Mouse (Mus musculus) cerebellum, adult 2 months (tissue): ENCODE data around the gene Dcst1. TPM values are rescaled to one million over a fixed set of nuclear protein-coding genes. Genes with fewer than 3 reads are reported as not detected.

Experiments
- DNase-seq, 2 experiments: peaks; one replicate each; pipeline ENCODE4 v3.0.0; 2021
- H3K27ac ChIP-seq: fragments of 200-500 bp; 2 replicates; pipeline ENCODE4 v1.5.1; 2012; ENCODE audit warnings: low read length, control low read depth, inconsistent platforms; ENCODE audit not compliant: insufficient read depth
- H3K27me3 ChIP-seq: fragments of 200-500 bp; 2 replicates; pipeline ENCODE4 v1.6.1; 2012; ENCODE audit warnings: inconsistent platforms, mild to moderate bottlenecking, low read length, moderate library complexity; ENCODE audit not compliant: control insufficient read depth, insufficient read depth
- H3K4me1 ChIP-seq: fragments of 200-500 bp; 2 replicates; pipeline ENCODE4 v1.6.1; 2011; ENCODE audit warnings: low read length; ENCODE audit not compliant: control insufficient read depth, insufficient read depth
- H3K4me3 ChIP-seq: fragments of 200-500 bp; replicated peaks from 2 replicates; pipeline ENCODE3; 2011; ENCODE audit warnings: mild to moderate bottlenecking, low read depth, low read length, control low read depth; ENCODE audit not compliant: insufficient read depth
- CTCF ChIP-seq: fragments of 200-500 bp; IDR thresholded peaks from 2 replicates; pipeline ENCODE4 v1.5.1; 2011; ENCODE audit warnings: low read depth, mild to moderate bottlenecking, control low read depth, low read length, moderate library complexity, borderline replicate concordance; ENCODE audit not compliant: insufficient read depth
- POLR2A ChIP-seq: fragments of 200-500 bp; IDR thresholded peaks from 2 replicates; pipeline ENCODE4 v1.6.1; 2011; ENCODE audit warnings: low read length, control low read depth, borderline replicate concordance; ENCODE audit not compliant: insufficient read depth
- WGBS: fragments of 180-500 bp; shearing (Covaris S2); methylation state at CpG from one replicate; pipeline ENCODE4 v1.1.7; 2018; 5-methylcytosine and 5-hydroxymethylcytosine counted together
- polyA plus RNA-seq: library from polyadenylated mRNA; depleted of rRNA; stranded (reverse); fragments of >200 nt; gene quantifications from 2 replicates; pipeline ENCODE4 v1.2.3, GENCODE M21; 2012

The Dcst1 gene
- polyA plus RNA-seq, 1 experiment: 0.10 TPM

- Histone ChIP-seq H3K27me3 (no peaks in the 10 kb centered on the region), H3K4me3 (no peak overlapping the region), H3K4me1 (no peaks in the 10 kb centered on the region), H3K27ac (no peak overlapping the region)
- TF ChIP-seq POLR2A (no peak), CTCF (no peak)
- no peak for DNase-seq
- 13% methylated on average over 4 of the region's 4 CpGs for WGBS
These were observed 23.3 kb downstream of the Dcst1 start for GRCm38 (mm10) chr3:89341794-89342193.

- Histone ChIP-seq H3K4me1 (no peaks in the 10 kb centered on the region), H3K4me3 (no peak overlapping the region), H3K27ac (no peak overlapping the region), H3K27me3 (no peaks in the 10 kb centered on the region)
- peak; percentile 61 to 79 for DNase-seq
- WGBS: 9% methylated on average over 11 of the region's 11 CpGs
- TF ChIP-seq POLR2A: no peak
- TF ChIP-seq CTCF: peak; percentile 96
These were observed 24.6 kb downstream of the Dcst1 start for GRCm38 (mm10) chr3:89340465-89340864.

- Histone ChIP-seq H3K27me3 (no peaks in the 10 kb centered on the region), H3K4me1 (no peaks in the 10 kb centered on the region), H3K4me3 (no peak overlapping the region), H3K27ac (no peak overlapping the region)
- TF ChIP-seq POLR2A (no peak), CTCF (peak; percentile 74)
- WGBS: 46% methylated on average over 8 of the region's 8 CpGs
- peak in 1 of 2 experiments; percentile 55 for DNase-seq
These were observed 25.6 kb downstream of the Dcst1 start for GRCm38 (mm10) chr3:89339416-89339815.

- Histone ChIP-seq H3K4me1 (no peaks in the 10 kb centered on the region), H3K4me3 (peak within 1 kb of the TSS; percentile 54), H3K27me3 (no peaks in the 10 kb centered on the region), H3K27ac (no peak within 1 kb of the TSS)
- DNase-seq: no peak
- WGBS: 3% methylated on average over 44 of the region's 44 CpGs
- no peak for TF ChIP-seq POLR2A
- no peak for TF ChIP-seq CTCF
These were observed 27.1 kb downstream of the Dcst1 start, which contains the start of gene Efna4 for GRCm38 (mm10) chr3:89337721-89338578. Gene Efna4 (minus strand): TSS chr3:89338028.

GRCm38 (mm10) chr3:89337062-89337720, 27.9 kb downstream of the Dcst1 start:
- DNase-seq: no peak
- H3K4me1 ChIP-seq: no peaks in the 10 kb centered on the region; the same call in 1 of the 2 replicates
- no peaks in the 10 kb centered on the region for H3K27me3 ChIP-seq
- peak overlapping the region; percentile 54 for H3K4me3 ChIP-seq
- TF ChIP-seq POLR2A: no peak
- TF ChIP-seq CTCF: no peak
- 8% methylated on average over 21 of the region's 21 CpGs for WGBS
- H3K27ac ChIP-seq: no peak overlapping the region

GRCm38 (mm10) chr3:89336529-89336928, 28.5 kb downstream of the Dcst1 start:
- no peaks in the 10 kb centered on the region; the same call in 1 of the 2 replicates for H3K4me1 ChIP-seq
- WGBS: 80% methylated on average over 6 of the region's 6 CpGs

GRCm38 (mm10) chr3:89333053-89333452, 32.0 kb downstream of the Dcst1 start:
- DNase-seq: no peak
- Histone ChIP-seq H3K27me3 (no peaks in the 10 kb centered on the region), H3K27ac (no peak overlapping the region), H3K4me3 (no peak overlapping the region), H3K4me1 (no peaks in the 10 kb centered on the region; the same call in 1 of the 2 replicates)
- TF ChIP-seq POLR2A (no peak), CTCF (no peak)
- 25% methylated on average over 11 of the region's 11 CpGs for WGBS

More at GRCm38 (mm10) chr3:89336529-89336928, 28.5 kb downstream of the Dcst1 start:
- TF ChIP-seq POLR2A (no peak), CTCF (no peak)
- H3K27me3 ChIP-seq: no peaks in the 10 kb centered on the region
- no peak overlapping the region for H3K27ac ChIP-seq
- DNase-seq: no peak
- no peak overlapping the region for H3K4me3 ChIP-seq

- no peaks in the 10 kb centered on the region for H3K27me3 ChIP-seq
- WGBS: 25% methylated on average over 12 of the region's 12 CpGs
- no peaks in the 10 kb centered on the region; the same call in 1 of the 2 replicates for H3K4me1 ChIP-seq
- TF ChIP-seq CTCF: no peak
- TF ChIP-seq POLR2A: no peak
- H3K27ac ChIP-seq: no peak overlapping the region
- H3K4me3 ChIP-seq: no peak overlapping the region
- DNase-seq: no peak
These were observed 32.6 kb downstream of the Dcst1 start for GRCm38 (mm10) chr3:89332476-89332875.
